Mouse (Mus musculus) forebrain, postnatal 0 days (tissue): ENCODE data around the gene Sem1. TPM values are rescaled to one million over a fixed set of nuclear protein-coding genes. Genes with fewer than 3 reads are reported as not detected.
"Not testable (repeated sequence)": the region's sequence is repeated elsewhere in the genome, so short reads cannot be mapped to it uniquely, and the experiment has no call there.

Experiments used
- ATAC-seq: fragments of 200-750 bp; cut with Nextera tagmentation; 2 replicates; pipeline ENCODE4 v1.8.0; 2017; ENCODE audit warnings: mild to moderate bottlenecking, moderate library complexity
- DNase-seq: peaks from one replicate; pipeline ENCODE4 v3.0.0-alpha.2; 2015
- H3K27ac ChIP-seq: fragments of 300-500 bp; sonication (generic); 2 replicates; pipeline ENCODE4 v1.5.1; 2014; ENCODE audit warnings: low read depth, mild to moderate bottlenecking, antibody characterized with exemption, low read length, moderate library complexity, mixed read lengths
- H3K27me3 ChIP-seq: fragments of 300-500 bp; sonication (generic); 2 replicates; pipeline ENCODE4 v1.6.1; 2014; ENCODE audit warnings: mild to moderate bottlenecking, low read length, mixed read lengths; ENCODE audit not compliant: insufficient read depth
- H3K36me3 ChIP-seq: fragments of 300-500 bp; sonication (generic); 2 replicates; pipeline ENCODE4 v1.6.1; 2014; ENCODE audit warnings: mild to moderate bottlenecking, moderate library complexity; ENCODE audit not compliant: insufficient read depth
- H3K4me1 ChIP-seq: fragments of 300-500 bp; sonication (generic); 2 replicates; pipeline ENCODE4 v1.6.1; 2014; ENCODE audit warnings: antibody characterized with exemption; ENCODE audit not compliant: insufficient read depth
- H3K4me2 ChIP-seq: fragments of 300-500 bp; sonication (generic); 2 replicates; pipeline ENCODE4 v1.6.1; 2014; ENCODE audit warnings: low read depth, mild to moderate bottlenecking, moderate library complexity
- H3K4me3 ChIP-seq: fragments of 300-500 bp; sonication (generic); 2 replicates; pipeline ENCODE4 v1.5.1; 2014; ENCODE audit warnings: low read depth, low read length, mixed read lengths
- H3K9ac ChIP-seq: fragments of 300-500 bp; sonication (generic); 2 replicates; pipeline ENCODE4 v1.6.1; 2014; ENCODE audit warnings: mild to moderate bottlenecking
- H3K9me3 ChIP-seq: fragments of 300-500 bp; sonication (generic); 2 replicates; pipeline ENCODE4 v1.6.1; 2016; ENCODE audit warnings: low read length
- CTCF ChIP-seq: sonication (generic); IDR thresholded peaks from 2 replicates; pipeline ENCODE4 v1.5.1; 2016; ENCODE audit warnings: antibody characterized with exemption, control low read depth, low read depth
- WGBS: fragments of 180-500 bp; shearing (Covaris S2); extraction: QIAGEN DNeasy Blood & Tissue Kit; methylation state at CpG from one replicate; pipeline ENCODE4 v1.1.7; 2014; 5-methylcytosine and 5-hydroxymethylcytosine counted together
- polyA plus RNA-seq: library from polyadenylated mRNA; unstranded; fragments of >200 nt; fragmentation: Nextera tagmentation; extraction: Ambion mirVana; gene quantifications from 2 replicates; pipeline ENCODE4 v1.2.1, GENCODE M21; 2015
- total RNA-seq: library from RNA; depleted of rRNA; stranded (reverse); fragments of >200 nt; gene quantifications from 2 replicates; pipeline ENCODE4 v1.2.3, GENCODE M21; 2014

Gene Sem1
- total and polyA plus RNA-seq, 2 experiments from 2014 or later: 67.8 to 138 TPM

DNA sequence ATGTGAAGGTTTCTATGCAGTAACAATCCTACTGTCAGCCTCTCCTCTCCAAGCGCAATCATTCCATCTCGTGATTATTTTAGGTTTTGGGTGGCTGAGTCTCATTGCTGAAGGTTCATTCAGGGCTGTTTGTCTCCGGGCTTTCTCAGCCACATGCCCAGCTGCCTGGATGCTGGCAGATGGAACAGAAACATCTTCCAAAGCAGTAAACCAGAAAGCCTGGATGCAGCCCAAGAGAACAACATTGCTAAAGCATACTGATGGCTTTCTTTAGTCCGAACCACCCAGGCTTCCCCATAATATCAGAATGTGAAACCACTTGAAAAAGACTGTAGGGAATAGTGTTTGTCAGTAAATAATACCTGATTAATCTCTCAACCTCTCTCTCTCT lies 34.2 kb downstream of the Sem1 start:
- DNase-seq (peak; percentile 41), ATAC-seq (no peak; the same call in 1 of the 2 replicates)
- Histone ChIP-seq H3K27me3 (no peaks in the 10 kb centered on the region), H3K4me3 (no peak overlapping the region), H3K4me2 (no peak overlapping the region), H3K9me3 (no peaks in the 10 kb centered on the region), H3K36me3 (no peaks in the 10 kb centered on the region), H3K27ac (no peak overlapping the region), H3K9ac (no peak overlapping the region), H3K4me1 (no peaks in the 10 kb centered on the region)
- 37% methylated on average over 4 of the region's 4 CpGs for WGBS
- TF ChIP-seq CTCF: no peak

DNA sequence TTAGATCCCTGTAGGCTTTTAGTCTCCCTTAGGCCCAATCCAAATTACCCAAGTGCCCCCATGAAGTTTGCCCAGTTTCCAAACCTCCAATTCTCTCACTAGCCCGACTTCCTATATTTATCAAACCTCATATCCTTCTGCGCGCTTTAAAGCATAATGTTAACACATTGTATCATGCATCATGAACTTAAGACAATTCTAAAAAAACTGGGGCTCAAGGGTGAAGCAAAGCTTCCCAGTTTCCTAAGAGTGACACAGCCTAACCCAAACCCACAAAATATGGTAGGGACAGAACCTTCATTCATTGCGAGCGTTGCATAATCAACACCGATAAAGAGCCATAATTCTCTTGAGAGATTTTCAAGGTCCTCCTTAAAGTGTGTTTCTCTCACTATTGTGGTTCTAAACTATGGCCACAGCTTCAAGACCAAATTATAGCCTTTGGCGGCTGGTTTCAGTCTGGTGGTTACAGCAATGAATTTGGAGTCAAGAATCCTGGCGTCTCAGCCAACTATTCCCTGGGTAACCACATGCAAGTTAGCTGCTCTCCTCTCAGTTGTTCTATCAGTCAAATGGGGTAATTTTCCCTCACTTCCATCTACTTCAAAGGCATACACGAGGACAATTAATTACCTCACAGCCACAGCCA lies 34.7 kb downstream of the Sem1 start:
- no peaks in the 10 kb centered on the region for H3K9me3 ChIP-seq
- H3K27me3 ChIP-seq: no peaks in the 10 kb centered on the region
- ATAC-seq: no peak
- H3K4me3 ChIP-seq: no peak overlapping the region
- H3K9ac ChIP-seq: no peak overlapping the region
- no peaks in the 10 kb centered on the region for H3K4me1 ChIP-seq
- H3K27ac ChIP-seq: no peak overlapping the region
- no peak overlapping the region for H3K4me2 ChIP-seq
- no peak for DNase-seq
- WGBS: 82% methylated on average over 9 of the region's 9 CpGs
- H3K36me3 ChIP-seq: no peaks in the 10 kb centered on the region
- TF ChIP-seq CTCF: no peak

DNA sequence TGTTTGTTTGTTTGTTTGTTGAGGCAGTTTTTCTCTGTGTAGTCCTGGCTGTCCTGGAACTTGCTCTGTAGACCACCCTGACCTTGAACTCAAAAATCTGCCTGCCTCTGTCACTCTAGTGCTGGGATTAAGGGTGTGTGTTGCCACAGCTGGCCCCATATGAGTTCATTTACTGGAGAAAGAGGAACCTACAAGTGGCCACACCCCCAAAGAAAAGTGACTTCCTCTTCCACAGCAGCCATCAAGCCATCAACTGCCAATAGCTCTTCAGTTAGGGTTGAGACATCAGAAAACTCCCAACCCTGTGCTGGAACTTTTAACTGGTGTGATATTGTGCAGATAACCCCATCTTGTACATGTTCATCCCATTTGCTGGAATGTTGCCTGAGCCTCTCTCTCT lies 36.3 kb downstream of the Sem1 start:
- H3K9me3 ChIP-seq: no peaks in the 10 kb centered on the region
- no peak for TF ChIP-seq CTCF
- no peak for ATAC-seq
- no peaks in the 10 kb centered on the region for H3K36me3 ChIP-seq
- no peak for DNase-seq
- no peaks in the 10 kb centered on the region for H3K4me1 ChIP-seq
- no peak overlapping the region for H3K9ac ChIP-seq
- H3K27ac ChIP-seq: no peak overlapping the region
- no peak overlapping the region for H3K4me2 ChIP-seq
- no peak overlapping the region for H3K4me3 ChIP-seq
- no peaks in the 10 kb centered on the region for H3K27me3 ChIP-seq

DNA sequence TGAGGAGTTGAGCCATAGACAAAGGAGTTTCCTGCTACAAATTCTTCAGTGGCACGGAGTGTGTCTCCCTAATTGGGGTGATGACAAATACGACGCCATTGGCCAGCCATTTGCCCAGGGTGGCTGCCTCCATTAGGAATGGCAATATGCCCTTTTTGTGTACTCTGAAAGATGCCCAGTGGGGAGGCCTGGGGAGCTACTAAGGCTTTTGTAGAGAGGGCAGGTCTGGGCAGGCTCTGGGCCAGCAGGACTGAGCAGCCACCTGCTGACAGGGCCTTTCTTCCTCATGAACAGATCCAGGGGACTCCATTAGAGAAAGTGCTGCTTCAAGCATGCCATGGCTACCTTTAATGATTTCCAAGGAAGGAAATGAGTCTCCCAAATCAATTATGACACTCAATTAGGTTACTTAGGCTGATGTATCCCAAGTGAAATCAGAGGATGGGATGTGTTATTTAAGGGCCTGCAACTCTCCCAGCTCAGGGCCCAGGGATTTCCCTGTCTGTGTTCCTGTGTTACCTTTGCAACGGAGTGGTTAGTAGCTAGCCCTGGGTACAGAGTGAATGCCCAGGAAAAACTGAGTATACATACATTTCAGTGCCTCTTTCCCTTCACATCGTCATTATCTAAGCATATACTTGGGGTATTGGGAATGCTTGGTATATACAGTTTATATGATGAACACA lies 41.5 kb downstream of the Sem1 start:
- ATAC-seq: no peak
- no peaks in the 10 kb centered on the region for H3K9me3 ChIP-seq
- no peak overlapping the region for H3K4me2 ChIP-seq
- H3K4me3 ChIP-seq: no peak overlapping the region
- WGBS: 19% methylated on average over 5 of the region's 5 CpGs
- H3K27me3 ChIP-seq: no peaks in the 10 kb centered on the region
- no peak overlapping the region for H3K27ac ChIP-seq
- H3K9ac ChIP-seq: no peak overlapping the region
- H3K36me3 ChIP-seq: no peaks in the 10 kb centered on the region
- no peaks in the 10 kb centered on the region for H3K4me1 ChIP-seq
- no peak for DNase-seq
- no peak for TF ChIP-seq CTCF

DNA sequence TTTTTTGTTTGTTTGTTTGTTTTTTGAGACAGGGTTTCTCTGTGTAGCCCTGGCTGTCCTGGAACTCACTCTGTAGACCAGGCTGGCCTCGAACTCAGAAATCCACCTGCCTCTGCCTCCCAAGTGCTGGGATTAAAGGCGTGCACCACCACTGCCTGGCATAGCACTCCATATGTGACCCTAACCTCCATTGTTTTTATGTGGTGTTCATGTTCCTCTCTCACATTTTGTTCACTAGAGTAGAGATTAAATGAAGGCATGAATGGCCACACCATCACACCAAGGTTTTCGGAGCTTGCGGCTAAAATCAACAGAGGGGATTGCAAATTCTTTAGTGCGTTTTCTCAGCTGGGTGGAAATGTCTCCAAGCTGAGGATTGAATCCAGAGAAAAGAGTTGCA lies 42.1 kb downstream of the Sem1 start:
- not testable (repeated sequence) for H3K27ac ChIP-seq, H3K36me3 ChIP-seq, H3K9ac ChIP-seq, H3K4me2 ChIP-seq, H3K4me1 ChIP-seq, H3K4me3 ChIP-seq, ATAC-seq, DNase-seq, H3K27me3 ChIP-seq, H3K9me3 ChIP-seq
- 30% methylated on average over 5 of the region's 5 CpGs for WGBS
